In the genomic region with DNA sequence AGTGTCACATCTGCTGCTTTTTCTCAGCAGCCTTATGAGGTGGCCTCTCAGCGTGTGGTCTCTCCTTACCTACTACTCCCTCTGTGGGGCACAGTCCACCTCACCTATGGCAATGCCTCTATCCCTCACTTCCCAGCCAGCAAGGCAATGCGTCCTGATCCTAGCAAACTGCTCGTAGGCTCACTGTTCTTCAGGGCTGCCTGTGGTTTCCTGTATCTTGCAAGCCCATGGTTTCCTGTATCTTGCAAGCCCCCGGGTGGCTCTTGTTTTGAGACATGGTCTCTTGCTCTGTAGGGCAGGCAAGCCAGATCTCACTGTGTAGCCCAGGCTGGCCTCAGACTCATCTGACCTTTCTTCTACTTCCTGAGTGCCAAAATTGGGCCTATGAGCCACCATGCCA, we compare ENCODE assay signal across 14 mouse cellular contexts. TPM values are rescaled to one million over a fixed set of nuclear protein-coding genes. Genes with fewer than 3 reads are reported as not detected.
DNase-seq lines count a peak whose midpoint lies in the region; ATAC-seq and TF ChIP-seq lines count a peak whose summit lies in the region.
"Had no signal": no experiment of that assay in that cellular context is flagged by ENCODE, and none has a peak within 500 bp of the region (broad histone marks: within the 10 kb centered on the region; RNA-seq: fewer than 3 reads in every experiment).

No protein-coding gene starts in this region.

- no peak overlapping the region for H3K4me3 ChIP-seq in brown adipose tissue, adult 24 weeks (ENCODE audit: insufficient read depth, low read depth, low read length)
- no peak overlapping the region for H3K4me3 ChIP-seq in liver, embryonic 16.5 days (ENCODE audit: low read depth, low read length)
- H3K4me3 ChIP-seq in kidney, adult 2 months (ENCODE audit: insufficient read depth, low read depth, low read length) = no peak overlapping the region
- H3K4me3 ChIP-seq: hindbrain, embryonic 15.5 days; limb, embryonic 15.5 days had no signal

- no peaks in the 10 kb centered on the region for H3K27me3 ChIP-seq in liver, embryonic 16.5 days (ENCODE audit: control insufficient read depth, insufficient read depth, low read depth, low read length)
- no peaks in the 10 kb centered on the region for H3K27me3 ChIP-seq in kidney, adult 2 months (replicated peaks; ENCODE audit: control insufficient read depth, insufficient read depth, low read length)
- H3K27me3 ChIP-seq: hindbrain, embryonic 15.5 days; limb, embryonic 15.5 days had no signal

- peak; percentile 56 for DNase-seq in CD4-positive, CD25-positive, alpha-beta regulatory T cell, adult 2 months (ENCODE audit: low read depth, low spot score)
- DNase-seq in thymus, postnatal 0 days (ENCODE audit: low spot score) = peak; percentile 69
- no peak for DNase-seq in retina, embryonic 14.5 days (ENCODE audit: low spot score)
- DNase-seq in kidney, adult 2 months = no peak
- no peak for DNase-seq in heart, postnatal 10 days
- DNase-seq: cerebellum, adult 8-10 months; heart, postnatal 14 days; kidney, adult 9 months; right cerebral cortex, postnatal 14 days had no signal

- intact Hi-C loops in heart, postnatal 10 days (cut with DNase I) = no loop called here

- H3K27ac ChIP-seq in brown adipose tissue, adult 24 weeks (replicated peaks; ENCODE audit: low read depth, low read length) = peak overlapping the region; percentile 84
- H3K27ac ChIP-seq in liver, embryonic 16.5 days (ENCODE audit: low read length) = peak overlapping the region; percentile 6; the same call in 1 of the 2 replicates
- no peak overlapping the region for H3K27ac ChIP-seq in kidney, adult 2 months (ENCODE audit: insufficient read depth, low read depth, low read length)
- H3K27ac ChIP-seq: hindbrain, embryonic 15.5 days; limb, embryonic 15.5 days had no signal

- H3K36me3 ChIP-seq in liver, embryonic 16.5 days (ENCODE audit: control insufficient read depth, insufficient read depth) = peaks cover 6% of the 10 kb centered on the region; the same call in 1 of the 2 replicates
- no peaks in the 10 kb centered on the region for H3K36me3 ChIP-seq in kidney, adult 2 months (ENCODE audit: control insufficient read depth, insufficient read depth, low read length)
- H3K36me3 ChIP-seq: hindbrain, embryonic 15.5 days had no signal

- no peak for TF ChIP-seq POLR2A in kidney, adult 2 months (IDR thresholded peaks at IDR 0.05; ENCODE audit: low read depth, low read length)

- 0 out of 2 replicates have a peak overlapping the region, but pooled peaks have one; percentile 5 for H3K4me2 ChIP-seq in liver, embryonic 16.5 days (ENCODE audit: low read depth, low read length)
- H3K4me2 ChIP-seq: hindbrain, embryonic 15.5 days; limb, embryonic 15.5 days had no signal

- H3K9me3 ChIP-seq in liver, embryonic 16.5 days (replicated peaks; ENCODE audit: control insufficient read depth, low read length) = no peaks in the 10 kb centered on the region
- H3K9me3 ChIP-seq: hindbrain, embryonic 15.5 days; limb, embryonic 15.5 days had no signal

- H3K9ac ChIP-seq in liver, embryonic 16.5 days (ENCODE audit: low read depth, low read length) = no peak overlapping the region
- H3K9ac ChIP-seq: hindbrain, embryonic 15.5 days; limb, embryonic 15.5 days had no signal

- H3K4me1 ChIP-seq in brown adipose tissue, adult 24 weeks (ENCODE audit: control insufficient read depth, insufficient read depth, insufficient read length, low read length) = peaks cover 27% of the 10 kb centered on the region
- peaks cover 18% of the 10 kb centered on the region for H3K4me1 ChIP-seq in liver, embryonic 16.5 days (ENCODE audit: control insufficient read depth, low read depth, low read length)
- H3K4me1 ChIP-seq in kidney, adult 2 months (ENCODE audit: control insufficient read depth, insufficient read depth, low read length) = peaks cover 2% of the 10 kb centered on the region; the same call in 1 of the 2 replicates

- 27% methylated on average over 4 of the region's 4 CpGs for WGBS in liver, embryonic 16.5 days (ENCODE audit: insufficient replicate concordance)
- 68% methylated on average over 4 of the region's 4 CpGs for WGBS in kidney, adult 2 months

- TF ChIP-seq CTCF in kidney, adult 2 months (conservative IDR thresholded peaks at IDR 0.05; ENCODE audit: insufficient read depth, insufficient read length, low read depth, low read length) = no peak

- no peak for ATAC-seq in liver, embryonic 16.5 days (ENCODE audit: low read depth)
- ATAC-seq: activated CD4-positive, CD25-positive, alpha-beta regulatory T cell, adult 4 months had no signal

RNA-seq across cellular contexts. Expression of gene 1600014C10Rik, which starts 3.8 kb away (rescaled TPM):
- 56.3 and 63.9 TPM in 2 replicates for polyA plus RNA-seq in brown adipose tissue, adult 24 weeks (2012; ENCODE audit: insufficient read depth, insufficient read length, missing spikeins)
- 20.2 and 21.6 TPM in 2 replicates for polyA plus RNA-seq in liver, embryonic 16.5 days (2015; fragmentation: Nextera tagmentation; extraction: Ambion mirVana)
- 52.8 and 59.9 TPM in 2 replicates for polyA plus RNA-seq in thymus, postnatal 0 days (2015; fragmentation: Nextera tagmentation; extraction: Ambion mirVana)
- polyA plus RNA-seq in kidney, adult 2 months (2012; rRNA removed) = 31.0 and 39.7 TPM in 2 replicates
- total RNA-seq in heart, postnatal 10 days (2021) = 10 to 100 TPM; 21.5 to 25.1 TPM

RNA-seq across cellular contexts. Expression of gene Plekhf1, which starts 41.0 kb away (rescaled TPM):
- 1.1 and 3.3 TPM in 2 replicates for polyA plus RNA-seq in brown adipose tissue, adult 24 weeks (2012; ENCODE audit: insufficient read depth, insufficient read length, missing spikeins)
- polyA plus RNA-seq in liver, embryonic 16.5 days (2015; fragmentation: Nextera tagmentation; extraction: Ambion mirVana) = 0.52 and 0.54 TPM in 2 replicates
- polyA plus RNA-seq in thymus, postnatal 0 days (2015; fragmentation: Nextera tagmentation; extraction: Ambion mirVana) = 8.1 and 8.8 TPM in 2 replicates
- polyA plus RNA-seq in kidney, adult 2 months (2012; rRNA removed) = 6.3 and 6.4 TPM in 2 replicates
- total RNA-seq in heart, postnatal 10 days (2021) = 10 to 100 TPM in 1 of 2 experiments, 1 to 10 TPM in 1; 9.7 to 11.0 TPM

Comparison
In these comparisons a context has a peak if more than half of its experiments do, and no peak if none do; other contexts are left out.
1. DNase-seq: peak in CD4-positive, CD25-positive, alpha-beta regulatory T cell, adult 2 months (single experiment) and thymus, postnatal 0 days (single experiment); none in retina, embryonic 14.5 days (single experiment), kidney, adult 2 months (single experiment) and heart, postnatal 10 days (0 of 2).